Mouse (Mus musculus) frontal cortex, postnatal 36 days (tissue): Measurements from ENCODE around the gene Bcl7b.
A peak's percentile ranks its signal among the peaks of the same experiment; 100 is the strongest.

Source experiments
- DNase-seq, 2 experiments: peaks; one replicate each; pipeline ENCODE4 v3.0.0; 2022; ENCODE audit warnings: low spot score in 2 of 2

Gene Bcl7b

GRCm38 (mm10) chr5:135169479-135169878 lies 1.4 kb downstream of the Bcl7b start:
- no peak for DNase-seq

- DNase-seq: no peak
Observed at GRCm38 (mm10) chr5:135171688-135172220, 3.7 kb downstream of the Bcl7b start.

- no peak for DNase-seq
Observed at GRCm38 (mm10) chr5:135172986-135173385, 4.9 kb downstream of the Bcl7b start.

GRCm38 (mm10) chr5:135175086-135175485 lies 7.0 kb downstream of the Bcl7b start:
- DNase-seq: no peak

- DNase-seq: no peak
Observed at GRCm38 (mm10) chr5:135178523-135178922, 10.4 kb downstream of the Bcl7b start.

- DNase-seq: peak; percentile 31 to 66
Observed at GRCm38 (mm10) chr5:135178996-135179395, 10.9 kb downstream of the Bcl7b start.

GRCm38 (mm10) chr5:135179616-135180015 lies 11.5 kb downstream of the Bcl7b start:
- no peak for DNase-seq

- no peak for DNase-seq
Observed at GRCm38 (mm10) chr5:135180796-135181195, 12.7 kb downstream of the Bcl7b start.

- DNase-seq: no peak
Observed at GRCm38 (mm10) chr5:135181776-135182175, 13.7 kb downstream of the Bcl7b start.

- DNase-seq: peak; percentile 50 to 64
Observed at GRCm38 (mm10) chr5:135183131-135183861, 15.2 kb downstream of the Bcl7b start.

- no peak for DNase-seq
Observed at GRCm38 (mm10) chr5:135185016-135185415, 16.9 kb downstream of the Bcl7b start.

GRCm38 (mm10) chr5:135185596-135185995 lies 17.5 kb downstream of the Bcl7b start:
- DNase-seq: no peak

GRCm38 (mm10) chr5:135186231-135186620 lies 18.1 kb downstream of the Bcl7b start:
- no peak for DNase-seq

GRCm38 (mm10) chr5:135186621-135187348 lies 18.7 kb downstream of the Bcl7b start, which contains the start of gene Baz1b:
Gene Baz1b (plus strand): TSS chr5:135187264.
- peak; percentile 98 to 99 for DNase-seq

- peak; percentile 35 to 42 for DNase-seq
Observed at GRCm38 (mm10) chr5:135187349-135188213, 19.5 kb downstream of the Bcl7b start.

- DNase-seq: no peak
Observed at GRCm38 (mm10) chr5:135188214-135188554, 20.1 kb downstream of the Bcl7b start.

GRCm38 (mm10) chr5:135189281-135190022 lies 21.4 kb downstream of the Bcl7b start:
- DNase-seq: no peak

- DNase-seq: peak; percentile 57 to 78
Observed at GRCm38 (mm10) chr5:135191620-135192019, 23.5 kb downstream of the Bcl7b start.

- DNase-seq: no peak
Observed at GRCm38 (mm10) chr5:135192431-135192830, 24.3 kb downstream of the Bcl7b start.

- DNase-seq: no peak
Observed at GRCm38 (mm10) chr5:135196367-135196766, 28.3 kb downstream of the Bcl7b start.

- no peak for DNase-seq
Observed at GRCm38 (mm10) chr5:135202763-135203162, 34.7 kb downstream of the Bcl7b start.
